Mouse (Mus musculus): ENCODE data around the gene Trim47. TPM values are rescaled to one million over a fixed set of nuclear protein-coding genes. Genes with fewer than 3 reads are reported as not detected.

Trim47 gene
- polyA plus RNA-seq, 1 experiment from 2014 or later = 6.0 TPM

DNA sequence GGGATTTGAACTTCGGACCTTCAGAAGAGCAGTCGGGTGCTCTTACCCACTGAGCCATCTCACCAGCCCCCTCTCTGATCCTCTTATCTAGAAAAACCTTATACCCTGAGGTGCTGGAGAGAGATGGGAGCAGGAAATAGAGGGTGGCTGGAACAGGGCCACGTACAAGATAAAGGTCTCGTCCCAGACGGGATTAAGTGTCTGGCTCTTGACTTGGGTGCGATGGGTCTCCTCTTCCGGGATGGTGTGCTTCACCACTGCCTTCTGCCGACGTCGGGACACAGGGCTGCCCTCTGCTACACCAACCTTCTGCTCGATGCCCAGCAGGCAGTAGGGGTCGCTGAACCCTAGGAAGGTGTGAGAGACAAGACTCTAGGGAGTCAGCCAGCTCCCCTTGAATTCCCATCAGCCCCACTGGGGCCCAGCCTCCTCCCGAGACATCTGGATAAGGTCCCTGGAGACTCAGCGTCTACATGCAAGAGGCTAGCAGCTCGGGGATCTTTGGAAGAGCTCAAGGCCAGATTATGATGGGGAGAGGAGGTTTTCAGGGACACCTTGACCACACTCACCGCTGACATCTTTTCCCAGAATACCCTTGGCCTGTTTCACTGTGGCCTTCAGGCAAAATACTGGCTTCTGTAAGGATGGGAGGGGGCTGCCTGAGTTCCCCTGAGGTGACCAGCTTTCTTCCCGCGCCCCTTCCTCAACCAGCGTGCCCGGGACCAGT is 51.3 kb downstream of the Trim47 start:
- ATAC-seq (ENCODE audit: insufficient number of reproducible peaks, insufficient read depth, low FRiP score, low TSS enrichment, low read depth) = no peak
- H3K36me3 ChIP-seq = peaks cover 21% of the 10 kb centered on the region
- no peak overlapping the region for H3K4me3 ChIP-seq (replicated peaks)
- no peak overlapping the region for H3K9ac ChIP-seq (replicated peaks)
- H3K4me2 ChIP-seq = no peak overlapping the region
- H3K4me1 ChIP-seq (replicated peaks) = peaks cover 19% of the 10 kb centered on the region
- WGBS = 57% methylated on average over 20 of the region's 20 CpGs
- no peak overlapping the region for H3K27ac ChIP-seq
- H3K27me3 ChIP-seq = no peaks in the 10 kb centered on the region
- no peaks in the 10 kb centered on the region for H3K9me3 ChIP-seq

- no peak overlapping the region for H3K9ac ChIP-seq (replicated peaks)
- 64% methylated on average over 7 of the region's 7 CpGs for WGBS
- H3K27me3 ChIP-seq = no peaks in the 10 kb centered on the region
- ATAC-seq (ENCODE audit: insufficient number of reproducible peaks, insufficient read depth, low FRiP score, low TSS enrichment, low read depth) = no peak
- H3K27ac ChIP-seq = no peak overlapping the region
- no peak overlapping the region for H3K4me2 ChIP-seq
- peaks cover 19% of the 10 kb centered on the region for H3K4me1 ChIP-seq (replicated peaks)
- H3K4me3 ChIP-seq (replicated peaks) = no peak overlapping the region
- peaks cover 10% of the 10 kb centered on the region for H3K36me3 ChIP-seq
- H3K9me3 ChIP-seq = no peaks in the 10 kb centered on the region
Observed at GRCm38 (mm10) chr11:116074436-116074991, 52.5 kb downstream of the Trim47 start.

DNA sequence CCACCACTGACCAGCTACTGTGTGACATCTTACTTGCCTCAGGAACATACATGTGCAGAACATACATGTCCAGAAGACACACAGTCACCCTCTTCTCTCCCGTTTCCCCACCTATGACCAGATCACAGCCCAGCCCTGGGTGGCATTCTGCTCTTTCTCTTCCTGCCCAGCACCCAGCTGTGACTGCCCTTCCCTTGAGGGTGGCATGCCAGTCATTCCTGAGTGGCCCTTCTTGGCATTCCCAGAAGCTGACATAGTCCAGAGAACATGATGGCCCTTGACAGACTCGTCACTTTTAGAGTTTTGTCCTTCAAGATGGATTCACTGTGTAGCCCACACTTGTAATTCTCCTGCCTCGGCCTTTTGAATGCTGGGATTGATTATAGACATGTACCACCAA is 54.4 kb downstream of the Trim47 start:
- 82% methylated on average over 3 of the region's 3 CpGs for WGBS
- H3K9ac ChIP-seq (replicated peaks) = no peak overlapping the region
- no peak overlapping the region for H3K27ac ChIP-seq
- H3K36me3 ChIP-seq = no peaks in the 10 kb centered on the region
- no peak overlapping the region for H3K4me3 ChIP-seq (replicated peaks)
- no peak overlapping the region for H3K4me2 ChIP-seq
- H3K27me3 ChIP-seq = no peaks in the 10 kb centered on the region
- no peak for ATAC-seq (ENCODE audit: insufficient number of reproducible peaks, insufficient read depth, low FRiP score, low TSS enrichment, low read depth)
- H3K4me1 ChIP-seq (replicated peaks) = 0 out of 2 replicates have a peak, but pooled peaks cover 6% of the 10 kb centered on the region
- H3K9me3 ChIP-seq = no peaks in the 10 kb centered on the region

GRCm38 (mm10) chr11:116071510-116071909 is 55.5 kb downstream of the Trim47 start:
- WGBS = 72% methylated on average over 5 of the region's 5 CpGs
- no peak for ATAC-seq (ENCODE audit: insufficient number of reproducible peaks, insufficient read depth, low FRiP score, low TSS enrichment, low read depth)

DNA sequence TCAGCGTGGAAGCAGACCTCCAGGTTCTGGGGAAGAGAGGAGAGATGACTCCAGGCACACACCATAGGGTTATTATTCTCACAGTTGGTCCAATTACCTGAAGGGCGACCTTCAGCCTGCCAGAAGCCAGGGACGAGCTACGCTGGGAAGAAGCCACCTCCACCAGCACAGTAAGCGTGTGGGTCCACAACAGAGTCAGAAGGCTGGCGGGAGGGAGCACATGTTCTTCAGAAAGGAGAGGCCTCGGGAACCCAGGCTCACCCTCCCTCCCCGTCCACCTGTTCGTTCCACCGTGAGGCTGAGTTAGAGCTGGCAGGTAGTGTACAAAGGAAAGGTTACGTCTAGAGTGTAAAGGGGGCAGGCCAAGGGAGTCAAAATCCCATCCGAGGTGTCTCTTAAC is 61.7 kb downstream of the Trim47 start:
- Histone ChIP-seq H3K4me2 (no peak overlapping the region), H3K9me3 (no peaks in the 10 kb centered on the region), H3K4me1 (replicated peaks) (no peaks in the 10 kb centered on the region), H3K27ac (no peak overlapping the region), H3K36me3 (peaks cover 29% of the 10 kb centered on the region), H3K27me3 (no peaks in the 10 kb centered on the region), H3K4me3 (replicated peaks) (no peak overlapping the region), H3K9ac (replicated peaks) (no peak overlapping the region)
- ATAC-seq (ENCODE audit: insufficient number of reproducible peaks, insufficient read depth, low FRiP score, low TSS enrichment, low read depth) = no peak
- 87% methylated on average over 12 of the region's 12 CpGs for WGBS

More at GRCm38 (mm10) chr11:116071510-116071909, 55.5 kb downstream of the Trim47 start:
- Histone ChIP-seq H3K4me1 (replicated peaks) (0 out of 2 replicates have a peak, but pooled peaks cover 5% of the 10 kb centered on the region), H3K27ac (no peak overlapping the region), H3K4me2 (no peak overlapping the region), H3K9me3 (no peaks in the 10 kb centered on the region), H3K4me3 (replicated peaks) (no peak overlapping the region), H3K27me3 (no peaks in the 10 kb centered on the region), H3K36me3 (no peaks in the 10 kb centered on the region), H3K9ac (replicated peaks) (no peak overlapping the region)

DNA sequence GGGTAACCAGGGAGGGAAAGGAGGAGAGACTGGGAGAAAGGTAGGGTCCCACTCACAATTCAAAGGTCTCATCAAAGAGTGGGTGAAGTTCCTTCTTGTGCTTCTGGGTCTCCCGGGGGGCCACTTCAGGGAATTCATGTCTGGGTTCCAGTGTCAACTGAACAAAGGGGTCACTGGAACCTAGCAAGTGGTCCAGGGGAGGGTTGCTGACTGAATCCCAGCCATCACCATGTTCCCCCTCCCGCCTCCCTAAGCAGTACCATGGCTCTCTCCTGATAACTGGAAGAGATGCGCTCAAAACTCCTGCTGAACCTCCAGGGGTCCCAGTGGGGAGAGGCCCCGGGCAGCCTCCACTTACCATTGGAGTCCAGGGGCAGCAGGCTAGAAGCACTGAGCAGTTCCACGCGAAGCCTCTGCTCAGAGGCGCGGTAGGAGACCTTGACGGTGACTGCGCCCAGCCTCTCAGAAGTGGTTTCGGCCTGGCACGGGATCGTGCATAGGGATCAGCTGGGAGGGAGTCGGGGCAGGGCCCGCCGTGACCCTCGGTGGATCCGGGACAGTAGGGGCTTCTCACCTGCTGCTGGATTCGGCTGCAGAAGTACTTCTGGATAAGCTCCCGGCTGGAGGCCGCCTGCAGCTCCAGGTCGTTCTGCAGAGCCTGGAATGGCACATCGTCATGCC is 62.7 kb downstream of the Trim47 start:
- Histone ChIP-seq H3K9ac (replicated peaks) (no peak overlapping the region), H3K9me3 (no peaks in the 10 kb centered on the region), H3K27ac (no peak overlapping the region), H3K4me1 (replicated peaks) (no peaks in the 10 kb centered on the region), H3K4me2 (no peak overlapping the region), H3K27me3 (no peaks in the 10 kb centered on the region), H3K36me3 (peaks cover 39% of the 10 kb centered on the region), H3K4me3 (replicated peaks) (no peak overlapping the region)
- 66% methylated on average over 23 of the region's 23 CpGs for WGBS
- no peak for ATAC-seq (ENCODE audit: insufficient number of reproducible peaks, insufficient read depth, low FRiP score, low TSS enrichment, low read depth)

DNA sequence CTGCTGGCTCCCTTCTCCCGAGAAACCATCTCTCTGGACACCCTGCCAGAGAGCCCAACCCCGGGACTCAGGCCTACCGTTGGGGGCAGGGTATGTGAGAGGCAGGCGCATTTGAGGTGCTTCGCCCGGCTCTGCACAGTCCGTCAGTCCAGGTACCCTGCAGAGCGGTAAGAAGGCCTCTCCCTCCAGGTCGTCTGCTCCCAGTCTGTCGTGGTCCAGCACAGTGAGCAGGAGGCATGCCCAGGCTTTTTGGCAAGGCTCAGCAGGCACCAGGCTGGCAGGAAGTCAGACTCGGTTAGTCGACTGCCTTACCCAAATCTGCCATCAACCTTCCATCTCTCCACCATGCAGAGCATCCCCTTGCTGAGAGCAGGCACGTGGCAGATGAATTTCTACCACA is 63.4 kb downstream of the Trim47 start:
- no peak for ATAC-seq (ENCODE audit: insufficient number of reproducible peaks, insufficient read depth, low FRiP score, low TSS enrichment, low read depth)
- Histone ChIP-seq H3K9me3 (no peaks in the 10 kb centered on the region), H3K4me2 (no peak overlapping the region), H3K4me1 (replicated peaks) (no peaks in the 10 kb centered on the region), H3K9ac (replicated peaks) (no peak overlapping the region), H3K36me3 (peaks cover 47% of the 10 kb centered on the region), H3K4me3 (replicated peaks) (no peak overlapping the region), H3K27ac (no peak overlapping the region), H3K27me3 (no peaks in the 10 kb centered on the region)
- WGBS = 72% methylated on average over 13 of the region's 13 CpGs

- H3K4me2 ChIP-seq = no peak overlapping the region
- H3K9me3 ChIP-seq = no peaks in the 10 kb centered on the region
- WGBS = 70% methylated on average over 8 of the region's 8 CpGs
- no peak overlapping the region for H3K9ac ChIP-seq (replicated peaks)
- H3K36me3 ChIP-seq = peaks cover 57% of the 10 kb centered on the region
- H3K4me1 ChIP-seq (replicated peaks) = no peaks in the 10 kb centered on the region
- ATAC-seq (ENCODE audit: insufficient number of reproducible peaks, insufficient read depth, low FRiP score, low TSS enrichment, low read depth) = no peak
- no peaks in the 10 kb centered on the region for H3K27me3 ChIP-seq
- H3K27ac ChIP-seq = no peak overlapping the region
- H3K4me3 ChIP-seq (replicated peaks) = no peak overlapping the region
Observed at GRCm38 (mm10) chr11:116062521-116062920, 64.5 kb downstream of the Trim47 start.

GRCm38 (mm10) chr11:116061641-116062415 is 65.2 kb downstream of the Trim47 start:
- 90% methylated on average over 13 of the region's 13 CpGs for WGBS
- Histone ChIP-seq H3K9me3 (no peaks in the 10 kb centered on the region), H3K9ac (replicated peaks) (no peak overlapping the region), H3K4me3 (replicated peaks) (no peak overlapping the region), H3K4me1 (replicated peaks) (no peaks in the 10 kb centered on the region), H3K36me3 (peaks cover 64% of the 10 kb centered on the region), H3K4me2 (no peak overlapping the region), H3K27ac (no peak overlapping the region), H3K27me3 (no peaks in the 10 kb centered on the region)
- no peak for ATAC-seq (ENCODE audit: insufficient number of reproducible peaks, insufficient read depth, low FRiP score, low TSS enrichment, low read depth)

DNA sequence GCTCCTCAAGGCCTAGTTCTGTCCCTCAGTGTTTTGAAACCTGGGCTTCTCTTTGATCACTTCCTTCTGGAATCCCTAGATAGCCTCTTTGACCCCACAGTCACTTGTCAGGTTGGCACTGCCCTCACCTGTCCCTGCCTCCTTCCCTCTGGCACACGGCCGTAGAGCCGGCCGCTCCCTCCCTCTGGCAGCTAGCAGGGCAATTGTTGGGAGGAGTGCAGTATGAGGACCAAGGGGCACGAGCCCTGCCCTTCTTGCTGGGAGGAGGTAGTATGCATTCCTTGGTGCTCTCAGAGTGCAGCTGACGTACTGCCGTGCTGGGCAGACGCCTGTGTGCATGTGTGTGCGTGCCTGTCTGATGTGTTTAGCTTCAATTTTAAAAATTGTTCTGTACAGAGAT is 66.4 kb downstream of the Trim47 start:
- Histone ChIP-seq H3K9ac (replicated peaks) (no peak overlapping the region), H3K4me2 (no peak overlapping the region), H3K27me3 (no peaks in the 10 kb centered on the region), H3K4me1 (replicated peaks) (no peaks in the 10 kb centered on the region), H3K36me3 (peaks cover 76% of the 10 kb centered on the region), H3K4me3 (replicated peaks) (no peak overlapping the region), H3K9me3 (no peaks in the 10 kb centered on the region), H3K27ac (peak overlapping the region; percentile 12; the same call in 1 of the 2 replicates)
- 85% methylated on average over 9 of the region's 9 CpGs for WGBS
- no peak for ATAC-seq (ENCODE audit: insufficient number of reproducible peaks, insufficient read depth, low FRiP score, low TSS enrichment, low read depth)

GRCm38 (mm10) chr11:116059691-116060025 is 67.4 kb downstream of the Trim47 start:
- WGBS = 93% methylated on average over 11 of the region's 11 CpGs
- no peak for ATAC-seq (ENCODE audit: insufficient number of reproducible peaks, insufficient read depth, low FRiP score, low TSS enrichment, low read depth)
- no peak overlapping the region for H3K27ac ChIP-seq
- peaks cover 86% of the 10 kb centered on the region for H3K36me3 ChIP-seq
- no peaks in the 10 kb centered on the region for H3K4me1 ChIP-seq (replicated peaks)
- H3K27me3 ChIP-seq = no peaks in the 10 kb centered on the region
- H3K4me3 ChIP-seq (replicated peaks) = no peak overlapping the region
- no peaks in the 10 kb centered on the region for H3K9me3 ChIP-seq
- H3K4me2 ChIP-seq = no peak overlapping the region
- H3K9ac ChIP-seq (replicated peaks) = no peak overlapping the region
